Mouse (Mus musculus): Measurements from ENCODE around the gene Gpsm2. TPM values are rescaled to one million over a fixed set of nuclear protein-coding genes. Genes with fewer than 3 reads are reported as not detected.
A peak's percentile ranks its signal among the peaks of the same experiment; 100 is the strongest.

Gpsm2 gene
- polyA plus RNA-seq, 1 experiment from 2014 or later, result 103 TPM

DNA sequence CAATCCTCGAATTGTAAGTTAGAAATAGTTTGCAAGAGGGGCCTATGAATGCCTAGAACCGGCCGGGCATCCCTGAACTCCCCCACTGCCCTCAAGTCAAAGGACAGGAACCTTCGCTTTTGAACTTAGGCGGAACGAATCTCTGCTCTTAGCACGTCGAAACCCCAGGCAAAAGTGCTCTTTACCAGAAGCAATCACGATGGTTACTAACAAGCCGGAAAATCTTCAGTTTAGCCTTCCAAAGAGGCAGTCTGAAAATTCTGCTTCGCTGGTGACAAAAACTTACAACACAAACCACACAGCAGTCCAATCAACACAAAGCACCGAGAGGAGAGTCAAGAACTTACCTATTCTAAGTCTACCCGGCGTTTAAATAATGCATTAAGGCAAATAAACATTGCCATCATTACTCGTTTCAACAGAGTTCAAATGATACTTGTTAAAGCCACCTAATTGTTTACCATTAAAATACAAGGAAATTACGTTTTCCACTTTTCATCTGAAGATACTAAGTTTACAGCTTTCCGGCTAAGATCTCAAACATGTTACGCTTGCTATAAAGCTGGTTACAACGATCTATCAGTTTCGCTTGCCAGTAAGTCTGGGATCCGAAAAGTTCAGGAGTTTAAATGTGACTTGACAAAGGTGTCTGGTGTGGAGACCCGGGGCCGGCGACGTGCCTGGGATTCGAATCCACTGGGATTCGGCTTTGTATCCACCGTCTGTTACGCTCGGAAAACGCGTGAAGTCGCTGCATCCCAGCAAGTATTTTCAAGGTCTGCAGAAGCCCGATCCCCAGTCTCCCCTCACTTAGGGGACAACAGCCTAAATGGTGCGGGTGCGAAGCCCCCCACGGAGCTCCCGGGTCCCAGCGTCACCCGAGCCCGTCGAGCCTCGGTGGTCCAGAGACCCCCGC is 775 bp downstream of the Gpsm2 start:
- Histone ChIP-seq H3K27me3 (no peaks in the 10 kb centered on the region), H3K4me1 (peaks cover 21% of the 10 kb centered on the region), H3K9ac (peak overlapping the region; percentile 61), H3K36me3 (no peaks in the 10 kb centered on the region), H3K4me3 (peak overlapping the region; percentile 66), H3K9me3 (no peaks in the 10 kb centered on the region), H3K27ac (peak overlapping the region; percentile 97), H3K4me2 (peak overlapping the region; percentile 50)
- under 1% methylated on average over 44 of the region's 44 CpGs for WGBS
- peak; percentile 2; the same call in 1 of the 2 replicates for ATAC-seq (ENCODE audit: insufficient number of reproducible peaks, low FRiP score, low TSS enrichment, low read depth)

DNA sequence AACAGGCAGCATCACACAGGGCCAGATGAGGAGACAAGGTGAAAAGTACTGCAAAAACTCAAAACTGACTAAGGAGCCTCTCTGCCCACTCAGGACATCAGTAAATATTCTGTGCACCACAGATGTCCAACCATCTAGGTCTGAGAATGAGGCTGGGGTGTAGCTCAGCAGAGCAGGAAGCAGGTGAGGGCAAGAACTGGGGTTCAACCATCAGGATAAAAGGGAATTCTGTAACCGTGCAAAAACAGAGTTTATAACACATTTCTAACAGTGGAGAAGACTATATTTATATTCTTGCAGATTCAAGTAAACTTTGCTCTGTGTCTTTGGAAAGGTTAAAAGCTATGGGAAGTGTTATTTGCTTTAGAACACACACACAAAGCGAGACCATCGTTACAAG is 2.3 kb downstream of the Gpsm2 start:
- peak overlapping the region; percentile 66 for H3K4me3 ChIP-seq
- no peaks in the 10 kb centered on the region for H3K27me3 ChIP-seq
- no peak for ATAC-seq (ENCODE audit: insufficient number of reproducible peaks, low FRiP score, low TSS enrichment, low read depth)
- no peaks in the 10 kb centered on the region for H3K36me3 ChIP-seq
- H3K9me3 ChIP-seq, result no peaks in the 10 kb centered on the region
- H3K4me2 ChIP-seq, result peak overlapping the region; percentile 50
- H3K4me1 ChIP-seq, result peaks cover 21% of the 10 kb centered on the region
- 0 out of 2 replicates have a peak overlapping the region, but pooled peaks have one; percentile 38 for H3K27ac ChIP-seq
- H3K9ac ChIP-seq, result no peak overlapping the region
- WGBS, result 54% methylated on average over 3 of the region's 3 CpGs

DNA sequence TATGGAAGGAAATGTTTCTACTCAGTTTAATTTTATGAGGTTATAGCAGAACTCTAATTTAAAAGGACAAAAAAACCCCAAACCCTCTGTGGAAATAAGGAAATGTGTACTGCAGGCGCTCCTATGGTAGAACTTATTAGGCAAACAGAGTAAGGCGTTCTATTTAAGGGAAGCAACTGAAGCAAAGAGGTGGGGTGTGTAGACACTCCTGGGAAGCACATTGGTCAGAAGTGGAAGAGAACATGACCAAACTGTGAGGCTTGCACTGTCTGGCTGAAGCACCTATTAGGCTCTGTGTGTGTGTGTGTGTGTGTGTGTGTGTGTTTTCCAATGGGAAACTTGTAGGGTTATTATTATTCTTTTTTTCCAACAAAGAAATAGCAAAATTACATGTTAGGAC is 2.8 kb downstream of the Gpsm2 start:
- no peaks in the 10 kb centered on the region for H3K36me3 ChIP-seq
- H3K27ac ChIP-seq, result no peak overlapping the region
- no peaks in the 10 kb centered on the region for H3K9me3 ChIP-seq
- H3K4me2 ChIP-seq, result peak overlapping the region; percentile 50
- H3K4me3 ChIP-seq, result peak overlapping the region; percentile 66
- H3K9ac ChIP-seq, result no peak overlapping the region
- peaks cover 21% of the 10 kb centered on the region for H3K4me1 ChIP-seq
- ATAC-seq (ENCODE audit: insufficient number of reproducible peaks, low FRiP score, low TSS enrichment, low read depth), result no peak
- H3K27me3 ChIP-seq, result no peaks in the 10 kb centered on the region
- WGBS, result 51% methylated on average over 2 of the region's 2 CpGs

GRCm38 (mm10) chr3:108717896-108718502 is 4.1 kb downstream of the Gpsm2 start:
- Histone ChIP-seq H3K9me3 (no peaks in the 10 kb centered on the region), H3K27me3 (no peaks in the 10 kb centered on the region), H3K36me3 (no peaks in the 10 kb centered on the region), H3K9ac (no peak overlapping the region), H3K4me2 (no peak overlapping the region), H3K4me1 (peaks cover 26% of the 10 kb centered on the region), H3K4me3 (no peak overlapping the region), H3K27ac (no peak overlapping the region)
- ATAC-seq (ENCODE audit: insufficient number of reproducible peaks, low FRiP score, low TSS enrichment, low read depth), result no peak
- 70% methylated on average over 3 of the region's 3 CpGs for WGBS

DNA sequence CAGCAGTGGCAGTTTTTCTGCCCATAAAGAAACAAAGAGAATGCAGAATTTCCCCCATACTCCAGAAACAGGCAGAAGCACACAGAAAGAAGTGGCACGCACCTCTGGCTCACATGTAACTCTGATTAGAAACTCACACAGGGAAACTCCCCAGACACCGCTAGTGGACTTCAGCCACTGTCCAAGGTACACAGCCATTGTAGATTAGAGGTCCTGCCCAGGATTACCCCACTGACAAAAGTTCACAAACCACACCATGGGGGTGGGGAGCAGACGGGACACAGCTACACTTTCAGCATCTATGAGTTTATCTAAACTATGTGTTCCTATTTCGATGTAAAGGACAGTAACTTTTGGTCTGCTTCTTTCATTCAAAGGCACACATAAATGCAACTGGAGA is 7.3 kb downstream of the Gpsm2 start:
- ATAC-seq (ENCODE audit: insufficient number of reproducible peaks, low FRiP score, low TSS enrichment, low read depth), result no peak
- Histone ChIP-seq H3K4me1 (peaks cover 17% of the 10 kb centered on the region), H3K36me3 (no peaks in the 10 kb centered on the region), H3K27me3 (no peaks in the 10 kb centered on the region), H3K4me3 (no peak overlapping the region), H3K9me3 (no peaks in the 10 kb centered on the region), H3K9ac (no peak overlapping the region), H3K4me2 (no peak overlapping the region), H3K27ac (no peak overlapping the region)
- 96% methylated on average over 4 of the region's 4 CpGs for WGBS

- H3K9me3 ChIP-seq, result no peaks in the 10 kb centered on the region
- no peak overlapping the region for H3K9ac ChIP-seq
- H3K4me2 ChIP-seq, result no peak overlapping the region
- H3K4me1 ChIP-seq, result peaks cover 18% of the 10 kb centered on the region
- 0 out of 2 replicates have a peak overlapping the region, but pooled peaks have one; percentile 22 for H3K27ac ChIP-seq
- H3K4me3 ChIP-seq, result no peak overlapping the region
- H3K27me3 ChIP-seq, result no peaks in the 10 kb centered on the region
- no peak for ATAC-seq (ENCODE audit: insufficient number of reproducible peaks, low FRiP score, low TSS enrichment, low read depth)
- no peaks in the 10 kb centered on the region for H3K36me3 ChIP-seq
- 23% methylated on average over 3 of the region's 3 CpGs for WGBS
Measured at GRCm38 (mm10) chr3:108713065-108713675, 8.9 kb downstream of the Gpsm2 start.

- peaks cover 28% of the 10 kb centered on the region for H3K4me1 ChIP-seq
- no peaks in the 10 kb centered on the region for H3K27me3 ChIP-seq
- no peak overlapping the region for H3K4me2 ChIP-seq
- no peaks in the 10 kb centered on the region for H3K9me3 ChIP-seq
- 89% methylated on average over 5 of the region's 5 CpGs for WGBS
- H3K9ac ChIP-seq, result no peak overlapping the region
- no peak overlapping the region for H3K4me3 ChIP-seq
- H3K36me3 ChIP-seq, result peaks cover 6% of the 10 kb centered on the region; the same call in 1 of the 2 replicates
- no peak for ATAC-seq (ENCODE audit: insufficient number of reproducible peaks, low FRiP score, low TSS enrichment, low read depth)
- H3K27ac ChIP-seq, result no peak overlapping the region
Measured at GRCm38 (mm10) chr3:108711296-108711695, 10.8 kb downstream of the Gpsm2 start.

GRCm38 (mm10) chr3:108702789-108703188 is 19.3 kb downstream of the Gpsm2 start:
- 91% methylated on average over 8 of the region's 8 CpGs for WGBS

GRCm38 (mm10) chr3:108701256-108701655 is 20.9 kb downstream of the Gpsm2 start:
- Histone ChIP-seq H3K9ac (no peak overlapping the region), H3K27ac (no peak overlapping the region), H3K27me3 (no peaks in the 10 kb centered on the region), H3K4me2 (no peak overlapping the region), H3K36me3 (peaks cover 63% of the 10 kb centered on the region), H3K9me3 (no peaks in the 10 kb centered on the region), H3K4me3 (no peak overlapping the region), H3K4me1 (peaks cover 9% of the 10 kb centered on the region)
- 80% methylated on average over 1 of the region's 1 CpGs for WGBS
- ATAC-seq (ENCODE audit: insufficient number of reproducible peaks, low FRiP score, low TSS enrichment, low read depth), result no peak

More at GRCm38 (mm10) chr3:108702789-108703188, 19.3 kb downstream of the Gpsm2 start:
- Histone ChIP-seq H3K27me3 (no peaks in the 10 kb centered on the region), H3K27ac (no peak overlapping the region), H3K36me3 (peaks cover 54% of the 10 kb centered on the region), H3K9me3 (no peaks in the 10 kb centered on the region), H3K9ac (no peak overlapping the region), H3K4me3 (no peak overlapping the region), H3K4me1 (peaks cover 18% of the 10 kb centered on the region), H3K4me2 (no peak overlapping the region)
- no peak for ATAC-seq (ENCODE audit: insufficient number of reproducible peaks, low FRiP score, low TSS enrichment, low read depth)

DNA sequence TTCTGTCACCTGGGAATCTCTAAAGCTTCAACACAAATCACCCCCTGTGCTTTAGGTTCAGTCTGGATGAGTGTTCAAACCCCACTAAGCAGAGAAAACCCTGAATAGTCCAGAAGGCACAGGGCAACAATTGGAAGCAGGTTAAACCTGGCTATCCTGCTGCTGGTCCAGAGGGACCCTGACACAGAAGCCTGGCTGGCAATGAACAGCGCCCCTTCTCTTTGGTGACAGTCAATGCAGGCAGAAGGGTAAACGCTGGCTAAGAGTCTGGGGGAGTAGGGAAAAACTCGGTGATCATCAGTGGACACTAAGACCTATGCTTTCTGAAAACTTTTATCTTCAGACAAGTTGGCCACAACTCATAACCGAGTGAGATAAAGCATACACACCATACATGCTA is 22.3 kb downstream of the Gpsm2 start:
- H3K36me3 ChIP-seq, result peaks cover 69% of the 10 kb centered on the region
- H3K4me3 ChIP-seq, result no peak overlapping the region
- WGBS, result 95% methylated on average over 4 of the region's 4 CpGs

DNA sequence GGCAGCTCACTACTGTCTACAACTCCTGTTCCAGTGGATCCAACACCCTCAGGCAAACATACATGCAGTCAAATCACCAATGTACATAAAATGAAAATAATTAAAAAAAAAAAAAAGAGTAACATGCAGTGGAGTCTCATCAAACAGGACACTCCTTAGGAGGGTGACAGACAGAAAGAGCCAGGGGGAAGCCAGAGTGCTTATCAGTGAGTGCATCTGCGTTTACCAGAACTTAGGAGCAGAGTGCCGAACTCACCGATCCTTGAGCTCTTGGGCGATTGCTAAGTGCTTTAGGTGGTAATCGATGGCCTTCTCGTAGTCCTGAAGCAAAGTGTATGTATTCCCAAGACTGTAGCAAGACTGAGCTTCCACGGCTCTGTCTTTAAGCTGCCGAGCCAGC is 23.4 kb downstream of the Gpsm2 start:
- no peak overlapping the region for H3K9ac ChIP-seq
- no peaks in the 10 kb centered on the region for H3K4me1 ChIP-seq
- H3K36me3 ChIP-seq, result peaks cover 76% of the 10 kb centered on the region
- no peaks in the 10 kb centered on the region for H3K9me3 ChIP-seq
- WGBS, result 91% methylated on average over 8 of the region's 8 CpGs
- no peak overlapping the region for H3K4me3 ChIP-seq
- H3K4me2 ChIP-seq, result no peak overlapping the region
- no peaks in the 10 kb centered on the region for H3K27me3 ChIP-seq
- no peak overlapping the region for H3K27ac ChIP-seq
- ATAC-seq (ENCODE audit: insufficient number of reproducible peaks, low FRiP score, low TSS enrichment, low read depth), result no peak

More for the DNA sequence above, 22.3 kb downstream of the Gpsm2 start:
- no peak overlapping the region for H3K9ac ChIP-seq
- H3K4me2 ChIP-seq, result no peak overlapping the region
- H3K9me3 ChIP-seq, result no peaks in the 10 kb centered on the region
- H3K4me1 ChIP-seq, result peaks cover 5% of the 10 kb centered on the region; the same call in 1 of the 2 replicates
- H3K27me3 ChIP-seq, result no peaks in the 10 kb centered on the region
- H3K27ac ChIP-seq, result no peak overlapping the region
- ATAC-seq (ENCODE audit: insufficient number of reproducible peaks, low FRiP score, low TSS enrichment, low read depth), result no peak

DNA sequence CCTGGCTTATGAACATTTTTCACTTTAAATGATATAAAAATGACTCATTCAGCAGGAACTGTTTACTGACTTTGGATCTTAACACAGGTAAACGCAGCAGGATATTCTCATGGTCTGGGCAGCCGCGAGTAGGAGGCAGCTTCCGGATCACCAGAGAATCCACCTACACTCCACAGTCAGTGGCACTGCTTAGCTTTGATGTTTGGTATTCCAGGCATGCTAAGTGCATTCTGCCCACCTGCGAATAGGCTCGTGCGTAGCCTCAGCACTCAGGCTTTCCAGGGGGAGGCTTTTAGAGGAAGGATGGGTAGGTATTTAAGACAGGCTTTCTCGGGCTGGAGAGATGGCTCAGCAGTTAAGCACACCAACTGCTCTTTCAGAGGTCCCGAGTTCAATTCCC is 27.8 kb downstream of the Gpsm2 start:
- WGBS, result 79% methylated on average over 9 of the region's 9 CpGs
- H3K36me3 ChIP-seq, result peaks cover 52% of the 10 kb centered on the region
- no peak for ATAC-seq (ENCODE audit: insufficient number of reproducible peaks, low FRiP score, low TSS enrichment, low read depth)

More for the DNA sequence above, 27.8 kb downstream of the Gpsm2 start:
- no peak overlapping the region for H3K9ac ChIP-seq
- no peaks in the 10 kb centered on the region for H3K27me3 ChIP-seq
- H3K9me3 ChIP-seq, result no peaks in the 10 kb centered on the region
- no peak overlapping the region for H3K27ac ChIP-seq
- no peak overlapping the region for H3K4me2 ChIP-seq
- no peak overlapping the region for H3K4me3 ChIP-seq
- H3K4me1 ChIP-seq, result peaks cover 12% of the 10 kb centered on the region
